Mouse (Mus musculus) layer of hippocampus, adult 9-10 months (tissue): ENCODE data around the gene Atf7.
"Not testable (repeated sequence)": the region's sequence is repeated elsewhere in the genome, so short reads cannot be mapped to it uniquely, and the experiment has no call there.

Experiments used
- DNase-seq: peaks from one replicate; pipeline ENCODE4 v3.0.0; 2022; ENCODE audit warnings: low spot score

Gene Atf7

GRCm38 (mm10) chr15:102619486-102619885, 5.8 kb downstream of the Atf7 start:
- no peak for DNase-seq

- DNase-seq: no peak
These were observed 7.6 kb downstream of the Atf7 start for GRCm38 (mm10) chr15:102617654-102618053.

- no peak for DNase-seq
These were observed 9.1 kb downstream of the Atf7 start for GRCm38 (mm10) chr15:102616174-102616573.

GRCm38 (mm10) chr15:102614224-102614623, 11.0 kb downstream of the Atf7 start:
- no peak for DNase-seq

GRCm38 (mm10) chr15:102612966-102613365, 12.3 kb downstream of the Atf7 start:
- DNase-seq: no peak

- DNase-seq: not testable (repeated sequence)
These were observed 16.7 kb downstream of the Atf7 start for GRCm38 (mm10) chr15:102608586-102608985.

GRCm38 (mm10) chr15:102593996-102594656, 31.1 kb downstream of the Atf7 start:
- DNase-seq: no peak

- no peak for DNase-seq
These were observed 32.6 kb downstream of the Atf7 start for GRCm38 (mm10) chr15:102592674-102593073.

GRCm38 (mm10) chr15:102590567-102590966, 34.7 kb downstream of the Atf7 start:
- DNase-seq: no peak

GRCm38 (mm10) chr15:102589826-102590225, 35.4 kb downstream of the Atf7 start:
- DNase-seq: no peak

- no peak for DNase-seq
These were observed 39.8 kb downstream of the Atf7 start for GRCm38 (mm10) chr15:102585501-102585900.

- peak; percentile 75 for DNase-seq
These were observed 41.4 kb downstream of the Atf7 start for GRCm38 (mm10) chr15:102583708-102584383.

- no peak for DNase-seq
These were observed 44.1 kb downstream of the Atf7 start for GRCm38 (mm10) chr15:102581205-102581604.

- no peak for DNase-seq
These were observed 46.9 kb downstream of the Atf7 start for GRCm38 (mm10) chr15:102578351-102578750.

GRCm38 (mm10) chr15:102576972-102577371, 48.3 kb downstream of the Atf7 start:
- no peak for DNase-seq

GRCm38 (mm10) chr15:102572081-102572480, 53.2 kb downstream of the Atf7 start:
- DNase-seq: no peak

- DNase-seq: no peak
These were observed 57.4 kb downstream of the Atf7 start for GRCm38 (mm10) chr15:102567849-102568248.

GRCm38 (mm10) chr15:102563681-102564080, 61.6 kb downstream of the Atf7 start:
- no peak for DNase-seq

GRCm38 (mm10) chr15:102563061-102563460, 62.2 kb downstream of the Atf7 start:
- DNase-seq: no peak

- DNase-seq: no peak
These were observed 62.8 kb downstream of the Atf7 start for GRCm38 (mm10) chr15:102562491-102562890.

GRCm38 (mm10) chr15:102557580-102557979, 67.7 kb downstream of the Atf7 start:
- no peak for DNase-seq

- DNase-seq: no peak
These were observed 69.7 kb downstream of the Atf7 start for GRCm38 (mm10) chr15:102555581-102555980.

- DNase-seq: no peak
These were observed 72.7 kb downstream of the Atf7 start for GRCm38 (mm10) chr15:102552599-102552998.

GRCm38 (mm10) chr15:102547478-102547877, 77.8 kb downstream of the Atf7 start:
- no peak for DNase-seq
